Mouse (Mus musculus) limb, embryonic 14.5 days (tissue): ENCODE data around the gene Napb. TPM values are rescaled to one million over a fixed set of nuclear protein-coding genes. Genes with fewer than 3 reads are reported as not detected.

Experiments
- ATAC-seq: fragments of 200-750 bp; cut with Nextera tagmentation; 2 replicates; pipeline ENCODE4 v1.8.0; 2017; ENCODE audit warnings: low read depth, moderate number of reproducible peaks, moderate TSS enrichment; ENCODE audit not compliant: low FRiP score
- DNase-seq: peaks from one replicate; pipeline ENCODE4 v3.0.0-alpha.2; 2015; ENCODE audit warnings: low spot score
- H3K27ac ChIP-seq: fragments of 300-500 bp; sonication (generic); replicated peaks from 2 replicates; pipeline ENCODE4 v1.5.1; 2014; ENCODE audit warnings: low read depth, mild to moderate bottlenecking, low read length, moderate library complexity, mixed read lengths
- H3K27me3 ChIP-seq: fragments of 300-500 bp; sonication (generic); 2 replicates; pipeline ENCODE4 v1.6.1; 2014; ENCODE audit warnings: low read length, mixed read lengths; ENCODE audit not compliant: control insufficient read depth, insufficient read depth
- H3K36me3 ChIP-seq: fragments of 300-500 bp; sonication (generic); 2 replicates; pipeline ENCODE4 v1.6.1; 2014; ENCODE audit warnings: mild to moderate bottlenecking, low read length, moderate library complexity, mixed read lengths; ENCODE audit not compliant: control insufficient read depth, insufficient read depth
- H3K4me1 ChIP-seq: fragments of 300-500 bp; sonication (generic); 2 replicates; pipeline ENCODE4 v1.6.1; 2014; ENCODE audit warnings: antibody characterized with exemption, low read length, mixed read lengths; ENCODE audit not compliant: control insufficient read depth, insufficient read depth
- H3K4me2 ChIP-seq: fragments of 300-500 bp; sonication (generic); replicated peaks from 2 replicates; pipeline ENCODE4 v1.6.1; 2014; ENCODE audit warnings: low read depth, mild to moderate bottlenecking, low read length, moderate library complexity; ENCODE audit not compliant: severe bottlenecking
- H3K4me3 ChIP-seq: fragments of 300-500 bp; sonication (generic); replicated peaks from 2 replicates; pipeline ENCODE4 v1.5.1; 2014; ENCODE audit warnings: low read length
- H3K9ac ChIP-seq: fragments of 300-500 bp; sonication (generic); 2 replicates; pipeline ENCODE4 v1.6.1; 2014; ENCODE audit warnings: mild to moderate bottlenecking, low read depth, low read length, moderate library complexity; ENCODE audit not compliant: severe bottlenecking
- H3K9me3 ChIP-seq: fragments of 300-500 bp; sonication (generic); 2 replicates; pipeline ENCODE4 v1.6.1; 2016; ENCODE audit warnings: low read length; ENCODE audit not compliant: control insufficient read depth
- POLR2A ChIP-seq: fragments of 200-500 bp; IDR thresholded peaks from 2 replicates; pipeline ENCODE4 v1.8.0; 2012; ENCODE audit warnings: inconsistent platforms, mild to moderate bottlenecking, moderate library complexity, borderline replicate concordance; ENCODE audit not compliant: insufficient read depth, insufficient read length; ENCODE audit errors: extremely low read depth
- WGBS: fragments of 180-500 bp; shearing (Covaris S2); extraction: QIAGEN DNeasy Blood & Tissue Kit; methylation state at CpG from one replicate; pipeline ENCODE4 v1.1.7; 2014; 5-methylcytosine and 5-hydroxymethylcytosine counted together
- polyA plus RNA-seq, 2 experiments: library from polyadenylated mRNA; depleted of rRNA in 1 of 2; stranded (reverse) in 1 of 2; unstranded in 1 of 2; fragments of >200 nt; fragmentation: Nextera tagmentation in 1 of 2; extraction: Ambion mirVana in 1 of 2; gene quantifications; 2 replicates each; pipeline versions ENCODE4 v1.2.1 to v1.2.3; 2012 to 2014

Napb gene
- polyA plus RNA-seq, 2 experiments = 4.4 to 6.9 TPM

DNA sequence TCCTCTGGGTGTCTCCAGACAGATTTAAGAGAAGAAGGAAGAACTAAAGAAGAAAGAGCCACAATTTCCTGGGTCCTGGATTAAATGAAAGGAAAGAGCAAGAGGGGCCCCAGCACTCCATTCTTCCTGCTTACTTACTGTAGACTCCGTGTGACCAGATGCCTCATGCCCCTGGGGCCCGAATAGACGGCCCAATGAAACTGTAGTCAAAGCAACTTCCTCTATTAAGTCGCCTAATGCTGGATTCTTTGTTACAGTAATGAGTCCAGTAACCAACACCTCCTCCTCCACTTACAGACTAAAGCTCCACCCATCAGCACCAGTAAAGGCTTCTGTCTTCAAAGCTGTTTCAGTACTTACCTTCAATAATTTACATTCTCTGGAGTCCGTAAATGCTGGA, 33.7 kb downstream of the Napb start:
- no peak overlapping the region for H3K4me3 ChIP-seq
- H3K4me2 ChIP-seq = no peak overlapping the region
- H3K27ac ChIP-seq = no peak overlapping the region
- TF ChIP-seq POLR2A = no peak
- H3K4me1 ChIP-seq = peaks cover 4% of the 10 kb centered on the region
- H3K27me3 ChIP-seq = no peaks in the 10 kb centered on the region
- H3K9ac ChIP-seq = no peak overlapping the region
- 38% methylated on average over 5 of the region's 5 CpGs for WGBS
- ATAC-seq (no peak), DNase-seq (no peak)
- no peaks in the 10 kb centered on the region for H3K9me3 ChIP-seq
- H3K36me3 ChIP-seq = peaks cover 26% of the 10 kb centered on the region

DNA sequence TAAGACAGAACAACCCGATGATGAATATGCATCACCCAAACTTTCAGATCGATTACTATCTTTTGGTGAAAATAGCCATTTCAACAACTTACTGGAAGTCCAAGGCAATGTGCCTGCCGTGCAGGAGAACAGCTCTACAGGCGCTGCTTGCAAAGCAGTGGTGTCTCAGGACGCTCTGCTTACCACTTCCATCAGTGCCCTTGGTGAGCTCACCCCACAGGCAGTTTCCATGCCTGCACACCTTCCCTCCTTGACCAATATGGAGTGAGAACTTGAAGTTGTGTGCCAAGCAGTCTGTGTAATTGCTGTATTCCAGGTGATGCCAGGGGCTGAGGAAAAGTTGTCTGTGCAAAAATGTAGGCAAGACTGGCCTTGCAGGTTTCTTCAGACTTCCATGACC, 41.5 kb downstream of the Napb start:
- Histone ChIP-seq H3K4me3 (no peak overlapping the region), H3K4me1 (peaks cover 6% of the 10 kb centered on the region), H3K9me3 (no peaks in the 10 kb centered on the region), H3K27ac (no peak overlapping the region), H3K27me3 (no peaks in the 10 kb centered on the region), H3K4me2 (no peak overlapping the region), H3K36me3 (peaks cover 64% of the 10 kb centered on the region), H3K9ac (no peak overlapping the region)
- no peak for DNase-seq
- ATAC-seq = no peak
- no peak for TF ChIP-seq POLR2A
- 97% methylated on average over 5 of the region's 5 CpGs for WGBS

DNA sequence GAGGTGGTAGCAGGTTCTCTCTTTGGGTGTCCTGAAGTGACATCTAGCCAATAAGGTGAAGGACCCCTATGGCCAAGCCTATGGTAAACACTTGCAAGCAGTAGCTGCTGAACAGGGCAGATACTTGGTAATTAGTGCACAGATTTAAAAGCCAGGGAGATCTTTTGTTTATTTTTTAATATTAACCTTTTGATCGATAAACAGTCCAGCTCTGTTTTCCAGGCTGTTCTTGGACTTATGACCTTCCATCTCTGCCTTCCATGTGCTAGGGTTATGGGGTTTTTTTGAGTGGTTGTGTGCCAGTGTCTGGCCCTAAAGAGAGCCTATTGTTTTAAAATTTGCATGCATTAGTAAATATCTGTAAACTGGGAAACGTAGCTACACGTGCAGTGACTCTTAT, 42.0 kb downstream of the Napb start:
- TF ChIP-seq POLR2A = no peak
- no peak overlapping the region for H3K27ac ChIP-seq
- H3K4me2 ChIP-seq = no peak overlapping the region
- H3K27me3 ChIP-seq = no peaks in the 10 kb centered on the region
- no peak overlapping the region for H3K9ac ChIP-seq
- ATAC-seq (no peak), DNase-seq (no peak)
- H3K4me3 ChIP-seq = no peak overlapping the region
- H3K4me1 ChIP-seq = peaks cover 6% of the 10 kb centered on the region
- no peaks in the 10 kb centered on the region for H3K9me3 ChIP-seq
- peaks cover 68% of the 10 kb centered on the region for H3K36me3 ChIP-seq
- 95% methylated on average over 3 of the region's 3 CpGs for WGBS

DNA sequence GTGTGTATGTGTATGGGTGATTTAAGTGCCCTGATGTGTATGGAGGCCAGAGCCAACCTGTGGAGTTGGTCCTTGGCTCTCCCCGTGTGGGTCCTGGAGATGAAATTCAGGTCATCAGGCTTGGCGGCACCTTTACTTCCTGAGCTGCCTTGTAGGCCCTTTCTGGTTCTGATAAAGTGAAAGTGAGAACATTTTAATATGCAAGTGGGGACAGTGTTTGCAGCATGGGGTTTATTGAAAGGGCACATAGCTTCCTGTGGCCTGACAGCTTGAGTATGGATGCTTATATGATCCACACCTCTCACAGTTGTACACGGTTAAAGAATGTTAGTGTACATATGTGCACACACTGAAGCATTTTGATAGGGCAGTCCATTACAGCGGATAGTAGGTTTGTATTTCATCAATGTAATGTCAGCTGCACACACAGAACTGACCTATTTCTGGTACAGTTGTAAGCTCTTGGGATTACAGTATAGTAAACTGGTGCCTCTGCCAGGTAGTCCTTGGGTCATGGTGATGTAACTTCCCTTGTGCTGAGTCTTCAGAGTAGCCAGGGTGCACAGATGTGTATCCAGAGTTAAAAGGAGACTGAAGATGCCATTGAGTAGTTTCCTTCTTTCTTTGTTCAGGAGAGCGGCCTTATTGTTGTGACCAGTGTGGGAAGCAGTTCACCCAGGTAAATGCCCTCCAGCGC, 42.7 kb downstream of the Napb start:
- 92% methylated on average over 6 of the region's 6 CpGs for WGBS
- Histone ChIP-seq H3K4me2 (no peak overlapping the region), H3K4me3 (no peak overlapping the region), H3K36me3 (peaks cover 69% of the 10 kb centered on the region), H3K4me1 (peaks cover 6% of the 10 kb centered on the region), H3K9me3 (no peaks in the 10 kb centered on the region), H3K9ac (no peak overlapping the region), H3K27me3 (no peaks in the 10 kb centered on the region), H3K27ac (no peak overlapping the region)
- no peak for ATAC-seq
- no peak for TF ChIP-seq POLR2A
- no peak for DNase-seq

DNA sequence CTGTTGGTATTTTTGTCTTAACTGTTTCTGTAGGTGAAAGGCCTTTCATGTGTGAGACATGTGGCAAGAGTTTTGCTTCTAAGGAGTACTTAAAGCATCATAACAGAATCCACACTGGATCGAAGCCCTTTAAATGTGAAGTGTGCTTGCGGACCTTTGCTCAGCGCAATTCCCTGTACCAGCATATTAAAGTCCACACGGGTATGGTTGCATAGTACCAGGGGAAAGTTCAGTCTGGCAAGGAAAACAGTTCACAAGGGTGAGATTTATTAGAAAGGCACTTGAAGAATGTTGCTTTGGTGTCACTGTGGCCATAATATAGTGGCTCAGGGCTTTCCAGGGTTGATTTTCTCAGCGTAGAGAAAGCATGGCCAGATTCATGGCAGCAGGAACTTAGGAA, 44.3 kb downstream of the Napb start:
- no peak overlapping the region for H3K27ac ChIP-seq
- WGBS = 91% methylated on average over 5 of the region's 5 CpGs
- H3K27me3 ChIP-seq = no peaks in the 10 kb centered on the region
- no peaks in the 10 kb centered on the region for H3K9me3 ChIP-seq
- H3K4me3 ChIP-seq = no peak overlapping the region
- peaks cover 76% of the 10 kb centered on the region for H3K36me3 ChIP-seq
- ATAC-seq (no peak), DNase-seq (no peak)
- H3K4me2 ChIP-seq = no peak overlapping the region
- H3K9ac ChIP-seq = no peak overlapping the region
- no peaks in the 10 kb centered on the region for H3K4me1 ChIP-seq
- no peak for TF ChIP-seq POLR2A
